Mouse (Mus musculus) liver, postnatal 0 days (tissue): Measurements from ENCODE around the gene Fam169b. TPM values are rescaled to one million over a fixed set of nuclear protein-coding genes. Genes with fewer than 3 reads are reported as not detected.

ENCODE experiments used
- ATAC-seq: fragments of 200-750 bp; cut with Nextera tagmentation; 2 replicates; pipeline ENCODE4 v1.8.0; 2017; ENCODE audit warnings: mild to moderate bottlenecking, moderate library complexity
- DNase-seq: peaks from one replicate; pipeline ENCODE4 v3.0.0-alpha.2; 2016
- H3K27ac ChIP-seq: fragments of 300-500 bp; sonication (generic); 2 replicates; pipeline ENCODE4 v1.5.1; 2014; ENCODE audit warnings: antibody characterized with exemption, moderate library complexity, mild to moderate bottlenecking, low read depth
- H3K27me3 ChIP-seq: fragments of 300-500 bp; sonication (generic); 2 replicates; pipeline ENCODE4 v1.6.1; 2014; ENCODE audit warnings: low read length, control low read depth, mixed read lengths; ENCODE audit not compliant: insufficient read depth
- H3K36me3 ChIP-seq: fragments of 300-500 bp; sonication (generic); replicated peaks from 2 replicates; pipeline ENCODE4 v1.6.1; 2014; ENCODE audit warnings: mild to moderate bottlenecking, control low read depth, low read length, moderate library complexity, mixed read lengths; ENCODE audit not compliant: insufficient read depth
- H3K4me1 ChIP-seq: fragments of 300-500 bp; sonication (generic); 2 replicates; pipeline ENCODE4 v1.6.1; 2014; ENCODE audit warnings: antibody characterized with exemption, mild to moderate bottlenecking, control low read depth; ENCODE audit not compliant: insufficient read depth
- H3K4me2 ChIP-seq: fragments of 300-500 bp; sonication (generic); 2 replicates; pipeline ENCODE4 v1.6.1; 2014; ENCODE audit warnings: low read depth, mild to moderate bottlenecking, low read length, moderate library complexity, mixed read lengths
- H3K4me3 ChIP-seq: fragments of 300-500 bp; sonication (generic); 2 replicates; pipeline ENCODE4 v1.5.1; 2014; ENCODE audit warnings: low read depth, low read length
- H3K9ac ChIP-seq: fragments of 300-500 bp; sonication (generic); replicated peaks from 2 replicates; pipeline ENCODE4 v1.6.1; 2014; ENCODE audit warnings: mild to moderate bottlenecking, moderate library complexity
- H3K9me3 ChIP-seq: fragments of 300-500 bp; sonication (generic); 2 replicates; pipeline ENCODE4 v1.6.1; 2016; ENCODE audit warnings: mild to moderate bottlenecking, control low read depth, low read length, mixed read lengths
- CTCF ChIP-seq: sonication (generic); IDR thresholded peaks from 2 replicates; pipeline ENCODE4 v1.5.1; 2016; ENCODE audit warnings: antibody characterized with exemption, low read depth
- EP300 ChIP-seq: IDR thresholded peaks from 2 replicates; pipeline ENCODE4 v1.6.1; 2016; ENCODE audit warnings: antibody characterized with exemption, low read depth, mild to moderate bottlenecking
- WGBS: fragments of 180-500 bp; shearing (Covaris S2); extraction: QIAGEN DNeasy Blood & Tissue Kit; methylation state at CpG from one replicate; pipeline ENCODE4 v1.1.7; 2014; ENCODE audit not compliant: insufficient replicate concordance; 5-methylcytosine and 5-hydroxymethylcytosine counted together
- polyA plus RNA-seq: library from polyadenylated mRNA; unstranded; fragments of >200 nt; fragmentation: Nextera tagmentation; extraction: Ambion mirVana; gene quantifications from 2 replicates; pipeline ENCODE4 v1.2.1, GENCODE M21; 2015

Fam169b gene
- polyA plus RNA-seq, 1 experiment from 2014 or later = 4.5 TPM

GRCm38 (mm10) chr7:68259523-68260081, 14.0 kb upstream of the Fam169b start:
- no peak overlapping the region for H3K4me2 ChIP-seq
- no peak for DNase-seq
- WGBS = 65% methylated on average over 6 of the region's 6 CpGs

DNA sequence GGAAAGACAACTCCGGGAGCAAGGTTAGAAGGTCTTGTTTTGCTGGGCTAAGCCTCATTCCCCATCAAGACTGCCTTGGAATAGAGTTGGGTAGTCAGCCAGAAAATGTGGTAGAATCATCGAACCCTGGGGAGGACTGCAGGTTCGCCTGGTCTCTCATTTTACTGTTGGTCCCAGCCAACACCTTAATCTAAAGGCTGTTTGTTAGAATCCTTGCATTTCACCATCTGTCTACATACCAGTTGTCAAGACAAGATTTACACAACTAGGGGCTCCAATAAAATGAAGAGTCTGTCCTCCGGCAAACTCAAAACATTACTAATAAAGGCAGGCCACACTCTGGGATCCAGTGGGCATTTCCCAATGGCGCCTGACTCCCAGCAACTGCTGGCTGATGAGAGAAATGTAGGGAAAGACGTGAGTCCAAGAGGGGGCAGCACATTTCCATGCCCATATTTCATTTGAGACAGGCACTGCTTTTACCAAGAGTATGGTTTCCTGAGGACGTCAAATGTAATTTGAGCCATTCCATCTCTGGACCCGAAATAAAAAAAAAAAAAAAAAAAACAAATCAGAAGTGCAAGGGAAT, 10.9 kb upstream of the Fam169b start:
- TF ChIP-seq CTCF = peak; percentile 34
- no peak for TF ChIP-seq EP300
- WGBS = 61% methylated on average over 8 of the region's 8 CpGs

More at GRCm38 (mm10) chr7:68259523-68260081, 14.0 kb upstream of the Fam169b start:
- Histone ChIP-seq H3K9ac (no peak overlapping the region), H3K4me1 (peaks cover 8% of the 10 kb centered on the region; the same call in 1 of the 2 replicates), H3K36me3 (no peaks in the 10 kb centered on the region), H3K9me3 (no peaks in the 10 kb centered on the region), H3K27me3 (no peaks in the 10 kb centered on the region), H3K27ac (no peak overlapping the region), H3K4me3 (no peak overlapping the region)
- no peak for TF ChIP-seq EP300
- no peak for TF ChIP-seq CTCF
- no peak for ATAC-seq

GRCm38 (mm10) chr7:68263346-68264027, 10.2 kb upstream of the Fam169b start:
- Histone ChIP-seq H3K27ac (no peak overlapping the region), H3K4me1 (peaks cover 8% of the 10 kb centered on the region; the same call in 1 of the 2 replicates), H3K9ac (no peak overlapping the region), H3K27me3 (0 out of 2 replicates have a peak, but pooled peaks cover 5% of the 10 kb centered on the region), H3K4me2 (peak overlapping the region; percentile 64), H3K4me3 (no peak overlapping the region), H3K36me3 (no peaks in the 10 kb centered on the region), H3K9me3 (no peaks in the 10 kb centered on the region)
- WGBS = 59% methylated on average over 8 of the region's 8 CpGs
- ATAC-seq (no peak), DNase-seq (no peak)
- TF ChIP-seq CTCF = no peak
- no peak for TF ChIP-seq EP300

More for the DNA sequence above, 10.9 kb upstream of the Fam169b start:
- no peak overlapping the region for H3K4me3 ChIP-seq
- DNase-seq (no peak), ATAC-seq (no peak)
- peaks cover 8% of the 10 kb centered on the region; the same call in 1 of the 2 replicates for H3K4me1 ChIP-seq
- no peak overlapping the region for H3K4me2 ChIP-seq
- H3K9ac ChIP-seq = no peak overlapping the region
- H3K9me3 ChIP-seq = no peaks in the 10 kb centered on the region
- no peak overlapping the region for H3K27ac ChIP-seq
- H3K36me3 ChIP-seq = no peaks in the 10 kb centered on the region
- H3K27me3 ChIP-seq = 0 out of 2 replicates have a peak, but pooled peaks cover 5% of the 10 kb centered on the region

DNA sequence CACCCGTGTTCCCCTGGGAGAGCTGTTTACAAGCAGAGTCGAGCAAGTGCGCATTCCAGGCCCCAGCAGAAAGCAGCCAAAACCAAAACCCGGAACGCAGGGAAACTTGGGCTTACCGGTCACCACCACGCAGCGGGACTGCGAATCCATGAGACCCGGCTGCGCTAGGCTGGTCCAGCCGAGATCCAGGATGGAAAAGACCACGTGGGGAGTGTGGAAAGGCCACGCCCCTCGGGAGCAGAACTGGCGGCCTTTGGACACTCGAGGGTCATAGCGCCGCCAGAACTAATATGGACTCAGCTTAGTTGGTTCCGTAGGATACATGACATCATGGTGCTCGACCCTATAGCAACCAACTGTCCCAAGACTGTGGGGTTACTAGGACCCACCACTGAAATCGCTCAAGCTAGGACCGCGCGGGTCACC, 9.6 kb upstream of the Fam169b start, which contains the start of gene Pgpep1l:
Gene Pgpep1l (minus strand): TSS at position 206 of the 426 bp plus-strand sequence.
- DNase-seq (peak; percentile 49), ATAC-seq (peak; percentile 83)
- peaks cover 8% of the 10 kb centered on the region; the same call in 1 of the 2 replicates for H3K4me1 ChIP-seq
- peak within 1 kb of the TSS; percentile 64 for H3K4me2 ChIP-seq
- H3K27ac ChIP-seq = no peak within 1 kb of the TSS
- 14% methylated on average over 25 of the region's 25 CpGs for WGBS
- no peaks in the 10 kb centered on the region for H3K9me3 ChIP-seq
- H3K27me3 ChIP-seq = 0 out of 2 replicates have a peak, but pooled peaks cover 5% of the 10 kb centered on the region
- no peak for TF ChIP-seq EP300
- H3K9ac ChIP-seq = no peak within 1 kb of the TSS
- 0 out of 2 replicates have a peak within 1 kb of the TSS, but pooled peaks have one; percentile 4 for H3K4me3 ChIP-seq
- H3K36me3 ChIP-seq = no peaks in the 10 kb centered on the region

- H3K9me3 ChIP-seq = no peaks in the 10 kb centered on the region
- 0 out of 2 replicates have a peak, but pooled peaks cover 5% of the 10 kb centered on the region for H3K27me3 ChIP-seq
- H3K4me2 ChIP-seq = peak overlapping the region; percentile 64
- 0 out of 2 replicates have a peak overlapping the region, but pooled peaks have one; percentile 4 for H3K4me3 ChIP-seq
- no peaks in the 10 kb centered on the region for H3K36me3 ChIP-seq
- WGBS = 8% methylated on average over 14 of the region's 14 CpGs
- H3K27ac ChIP-seq = no peak overlapping the region
- ATAC-seq (no peak), DNase-seq (peak; percentile 30)
- no peak overlapping the region for H3K9ac ChIP-seq
- TF ChIP-seq EP300 (no peak), CTCF (no peak)
- H3K4me1 ChIP-seq = peaks cover 8% of the 10 kb centered on the region; the same call in 1 of the 2 replicates
Observed at GRCm38 (mm10) chr7:68264531-68264930, 9.1 kb upstream of the Fam169b start.

DNA sequence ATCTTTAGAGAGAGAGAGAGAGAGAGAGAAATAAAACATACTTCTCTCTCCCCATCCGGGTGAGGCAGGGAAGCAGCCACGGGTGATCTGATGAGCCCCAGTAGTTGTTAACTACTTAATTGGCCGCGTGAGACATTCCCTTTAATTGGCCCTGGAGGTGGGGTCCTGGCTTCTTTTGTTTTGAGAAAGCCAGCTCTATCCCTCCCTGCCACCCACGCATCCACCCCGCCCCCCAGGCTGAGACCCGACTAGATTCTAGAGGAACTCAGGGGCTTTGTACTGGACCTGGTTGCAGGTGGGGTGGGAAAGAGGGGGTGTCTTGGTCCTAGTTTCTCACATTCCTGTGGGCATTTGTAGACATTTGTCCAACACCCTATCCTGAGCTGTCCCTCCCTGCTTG, 8.2 kb upstream of the Fam169b start:
- H3K9ac ChIP-seq = no peak overlapping the region
- no peaks in the 10 kb centered on the region for H3K36me3 ChIP-seq
- no peak for ATAC-seq
- H3K4me1 ChIP-seq = peaks cover 8% of the 10 kb centered on the region; the same call in 1 of the 2 replicates
- no peak for TF ChIP-seq EP300
- TF ChIP-seq CTCF = no peak
- 0 out of 2 replicates have a peak, but pooled peaks cover 5% of the 10 kb centered on the region for H3K27me3 ChIP-seq
- no peak overlapping the region for H3K27ac ChIP-seq
- WGBS = 42% methylated on average over 7 of the region's 7 CpGs
- no peak overlapping the region for H3K4me3 ChIP-seq
- H3K4me2 ChIP-seq = no peak overlapping the region
- DNase-seq = no peak
- no peaks in the 10 kb centered on the region for H3K9me3 ChIP-seq
